Mouse (Mus musculus): ENCODE measurements around the gene Zbed4. TPM values are rescaled to one million over a fixed set of nuclear protein-coding genes. Genes with fewer than 3 reads are reported as not detected.

Gene Zbed4
- total and polyA plus RNA-seq, 3 experiments = 53.2 to 57.9 TPM; not detected in 1

DNA sequence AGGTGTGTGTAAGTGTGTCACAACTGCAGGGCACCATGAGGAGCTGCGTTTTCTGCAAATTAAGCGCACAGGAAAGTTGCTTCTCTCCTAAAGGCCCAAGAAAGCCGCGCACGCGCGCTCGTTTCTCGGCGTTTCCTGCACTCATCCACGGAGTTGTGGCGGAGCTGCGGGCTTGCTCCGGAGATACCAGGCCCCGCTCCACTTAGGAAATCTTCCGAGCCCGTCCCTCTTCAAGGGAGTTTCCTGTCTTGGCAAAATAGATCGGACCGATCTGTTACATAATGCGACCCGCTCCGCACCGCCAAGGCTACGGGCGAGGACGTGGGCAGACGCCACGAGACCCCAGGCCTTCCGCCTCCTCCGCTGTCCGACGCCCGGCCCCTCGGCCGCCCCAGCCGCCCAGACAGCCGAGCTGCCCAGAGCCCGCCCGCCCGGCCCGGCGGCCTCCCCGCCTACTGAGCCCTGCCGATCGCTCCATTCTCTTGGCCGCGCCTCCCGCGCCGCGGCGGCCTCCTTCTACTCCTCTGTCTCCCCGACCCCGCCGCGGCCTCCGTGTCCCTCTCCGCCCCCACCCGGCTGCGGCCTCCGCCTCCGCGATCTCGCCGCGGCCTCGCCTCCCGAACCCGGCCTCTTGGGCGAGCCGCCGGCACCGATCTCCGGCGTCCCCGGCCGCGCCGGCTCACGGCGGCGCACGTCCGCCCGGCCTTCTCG, 18.3 kb upstream of the Zbed4 start:
- peaks cover 5 to 30% of the 10 kb centered on the region in 2 experiments for H3K36me3 ChIP-seq (ENCODE audit: control insufficient read depth in 1 of 2, insufficient read depth in 2 of 2, low read length in 2 of 2)
- H3K27me3 ChIP-seq (ENCODE audit: control insufficient read depth in 1 of 2, insufficient read depth in 2 of 2, low read length in 2 of 2) = no peaks in the 10 kb centered on the region
- H3K79me2 ChIP-seq (ENCODE audit: control insufficient read depth, insufficient read depth, low read length, poor library complexity) = peaks cover 53% of the 10 kb centered on the region
- H3K4me1 ChIP-seq (ENCODE audit: control insufficient read depth in 1 of 2, insufficient read depth in 2 of 2, low read length in 2 of 2) = peaks cover 8 to 28% of the 10 kb centered on the region in 2 experiments
- H3K9ac ChIP-seq (ENCODE audit: control insufficient read depth, low read depth, low read length, poor library complexity, severe bottlenecking) = peak overlapping the region; percentile 95
- H3K9me3 ChIP-seq (replicated peaks; ENCODE audit: insufficient read depth, low read length) = no peaks in the 10 kb centered on the region
- H3K27ac ChIP-seq (ENCODE audit: control insufficient read depth, low read depth, low read length) = peak overlapping the region; percentile 53
- DNase-seq (ENCODE audit: low read depth, low spot score) = peak; percentile 71
- peak overlapping the region; percentile 94 to 99 for H3K4me3 ChIP-seq (ENCODE audit: control insufficient read depth in 1 of 2, insufficient read depth in 1 of 2, low read depth in 2 of 2, low read length in 2 of 2)
- no peak for TF ChIP-seq ZMIZ1 (IDR thresholded peaks at IDR 0.05; ENCODE audit: low read depth, low read length)
- TF ChIP-seq NELFE (IDR thresholded peaks at IDR 0.05; ENCODE audit: low read depth, low read length) = no peak
- peak; percentile 46; the same call in 1 of the 2 replicates for TF ChIP-seq MYC (IDR thresholded peaks at IDR 0.05; ENCODE audit: low read depth, low read length)
- no peak for TF ChIP-seq EP300 (IDR thresholded peaks at IDR 0.05; ENCODE audit: low read depth in 1 of 2, low read length in 2 of 2)
- TF ChIP-seq GABPA (IDR thresholded peaks at IDR 0.05; ENCODE audit: low read depth, low read length) = no peak
- TF ChIP-seq JUND (IDR thresholded peaks at IDR 0.05; ENCODE audit: low read depth, low read length) = no peak
- no peak for TF ChIP-seq MAX (IDR thresholded peaks at IDR 0.05; ENCODE audit: low read length)
- no peak for TF ChIP-seq RCOR1 (IDR thresholded peaks at IDR 0.05; ENCODE audit: low read depth, low read length)
- no peak for TF ChIP-seq ZNF384 (IDR thresholded peaks at IDR 0.05; ENCODE audit: low read depth, low read length)
- no peak; the same call in 1 of the 2 replicates for TF ChIP-seq MXI1 (IDR thresholded peaks at IDR 0.05; ENCODE audit: low read depth, low read length)
- TF ChIP-seq CHD1 (IDR thresholded peaks at IDR 0.05; ENCODE audit: low read depth, low read length) = no peak
- TF ChIP-seq TBP (IDR thresholded peaks at IDR 0.05; ENCODE audit: low read depth, low read length) = no peak
- TF ChIP-seq USF1 (IDR thresholded peaks at IDR 0.05; ENCODE audit: low read depth, low read length) = no peak
- TF ChIP-seq SIN3A (IDR thresholded peaks at IDR 0.05; ENCODE audit: low read length) = 0 out of 2 replicates have a peak, but pooled peaks have one; percentile 3
- no peak for TF ChIP-seq POLR2AphosphoS2 (IDR thresholded peaks at IDR 0.05; ENCODE audit: low read length)
- TF ChIP-seq CTCF (IDR thresholded peaks at IDR 0.05 in 2 of 3, conservative IDR thresholded peaks at IDR 0.05 in 1 of 3; ENCODE audit: control insufficient read depth in 1 of 3, insufficient read depth in 1 of 3, low read depth in 2 of 3, low read length in 3 of 3, poor library complexity in 1 of 3, severe bottlenecking in 1 of 3) = no peak
- TF ChIP-seq ZKSCAN1 (IDR thresholded peaks at IDR 0.05; ENCODE audit: low read depth, low read length) = no peak
- TF ChIP-seq KAT2A (conservative IDR thresholded peaks at IDR 0.05; ENCODE audit: low read depth, low read length) = no peak
- TF ChIP-seq SMC3 (IDR thresholded peaks at IDR 0.05; ENCODE audit: low read depth, low read length) = no peak
- no peak for TF ChIP-seq RAD21 (IDR thresholded peaks at IDR 0.05; ENCODE audit: low read depth, low read length)
- TF ChIP-seq MYB (IDR thresholded peaks at IDR 0.05; ENCODE audit: low read depth, low read length) = no peak
- TF ChIP-seq UBTF (IDR thresholded peaks at IDR 0.05; ENCODE audit: borderline replicate concordance, insufficient read depth, low read depth, low read length) = peak; percentile 73; the same call in 1 of the 2 replicates
- no peak for TF ChIP-seq GATA1 (IDR thresholded peaks at IDR 0.05; ENCODE audit: low read depth, low read length)
- no peak for TF ChIP-seq CHD2 (IDR thresholded peaks at IDR 0.05; ENCODE audit: low read length)
- no peak for TF ChIP-seq E2F4 (IDR thresholded peaks at IDR 0.05; ENCODE audit: borderline replicate concordance, low read depth, low read length)
- 0 out of 2 replicates have a peak, but pooled peaks have one; percentile 3 for TF ChIP-seq TCF12 (IDR thresholded peaks at IDR 0.05; ENCODE audit: low read depth, low read length)
- no peak for TF ChIP-seq TAL1 (IDR thresholded peaks at IDR 0.05; ENCODE audit: low read length)
- TF ChIP-seq POLR2A (IDR thresholded peaks at IDR 0.05; ENCODE audit: control insufficient read depth in 1 of 2, insufficient read depth in 1 of 2, low read depth in 1 of 2, low read length in 2 of 2, poor library complexity in 1 of 2) = 0 out of 4 replicates have a peak, but pooled peaks of 1 of the 2 experiments have one; percentile 18
- TF ChIP-seq MAZ (IDR thresholded peaks at IDR 0.05; ENCODE audit: low read depth, low read length) = no peak
- no peak for TF ChIP-seq HCFC1 (IDR thresholded peaks at IDR 0.05; ENCODE audit: low read depth, low read length)
- no peak for TF ChIP-seq BHLHE40 (IDR thresholded peaks at IDR 0.05; ENCODE audit: borderline replicate concordance, low read depth, low read length)
- no peak for TF ChIP-seq ETS1 (IDR thresholded peaks at IDR 0.05; ENCODE audit: low read depth, low read length)
- TF ChIP-seq ZC3H11A (IDR thresholded peaks at IDR 0.05; ENCODE audit: low read depth, low read length) = no peak
- no peak for TF ChIP-seq MEF2A (IDR thresholded peaks at IDR 0.05; ENCODE audit: extremely low read depth, insufficient replicate concordance, low read depth, low read length, poor library complexity, severe bottlenecking)
- TF ChIP-seq USF2 (IDR thresholded peaks at IDR 0.05; ENCODE audit: borderline replicate concordance in 1 of 2, insufficient read depth in 1 of 2, low read depth in 1 of 2, low read length in 2 of 2) = no peak
- no peak for TF ChIP-seq MAFK (IDR thresholded peaks at IDR 0.05; ENCODE audit: borderline replicate concordance, low read depth, low read length)
- no peak for TF ChIP-seq ELF1 (IDR thresholded peaks at IDR 0.05; ENCODE audit: low read depth, low read length)
